Mouse (Mus musculus): Measurements from ENCODE around the gene Slc2a3. TPM values are rescaled to one million over a fixed set of nuclear protein-coding genes. Genes with fewer than 3 reads are reported as not detected.
"Not testable (repeated sequence)": the region's sequence is repeated elsewhere in the genome, so short reads cannot be mapped to it uniquely, and the experiment has no call there.

The Slc2a3 gene
- polyA plus RNA-seq, 1 experiment from 2014 or later = 12.8 TPM

DNA sequence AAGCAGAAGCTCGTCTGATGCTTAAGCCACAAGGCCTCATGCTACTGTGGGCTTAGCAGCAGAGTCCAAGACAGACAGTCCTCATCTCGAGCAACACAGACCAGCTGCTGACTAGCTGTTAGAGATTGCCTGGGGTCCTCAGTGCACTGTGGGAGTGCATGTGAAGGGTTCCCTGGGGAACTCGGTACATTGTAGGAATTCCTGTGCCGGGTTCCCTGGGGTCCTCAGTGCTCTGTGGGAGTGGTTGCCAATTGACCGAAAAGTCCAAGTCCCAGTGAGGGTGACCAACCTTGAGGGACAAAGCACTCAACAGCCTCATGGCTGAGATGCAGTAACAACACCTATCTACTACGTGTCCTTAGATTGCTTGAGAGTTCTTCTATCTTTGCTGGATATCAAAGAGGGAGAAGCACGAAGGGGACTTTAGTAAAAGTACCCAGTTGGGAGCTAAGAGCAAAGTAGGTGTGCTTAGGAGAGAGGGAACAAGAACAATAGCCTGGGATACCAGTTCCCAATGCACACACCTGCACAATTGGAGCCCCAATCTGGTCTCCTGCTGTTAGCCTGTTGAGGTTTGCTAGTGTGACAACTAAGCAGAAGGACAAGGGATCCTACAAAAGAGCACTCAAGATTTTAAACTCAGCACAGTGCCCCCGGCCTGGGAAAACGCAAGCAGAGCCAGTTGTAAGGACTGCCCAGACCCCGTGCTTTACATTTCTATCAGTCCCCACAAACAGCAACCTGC is 56.8 kb downstream of the Slc2a3 start:
- Histone ChIP-seq H3K4me3 (ENCODE audit: low read depth, low read length) (no peak overlapping the region), H3K4me1 (ENCODE audit: control insufficient read depth, insufficient read depth, low read length) (peaks cover 8% of the 10 kb centered on the region; the same call in 1 of the 2 replicates), H3K4me2 (replicated peaks; ENCODE audit: low read depth, low read length) (no peak overlapping the region), H3K27me3 (ENCODE audit: control insufficient read depth, insufficient read depth, low read length) (peaks cover 5% of the 10 kb centered on the region; the same call in 1 of the 2 replicates), H3K27ac (ENCODE audit: low read length) (no peak overlapping the region), H3K9me3 (ENCODE audit: control insufficient read depth, low read depth, low read length) (no peaks in the 10 kb centered on the region), H3K36me3 (ENCODE audit: control insufficient read depth, insufficient read depth, low read length) (no peaks in the 10 kb centered on the region), H3K9ac (replicated peaks; ENCODE audit: low read depth, low read length) (no peak overlapping the region)
- 41% methylated on average over 10 of the region's 10 CpGs for WGBS
- no peak for ATAC-seq (ENCODE audit: insufficient number of reproducible peaks, insufficient read depth, low FRiP score, low read depth)

DNA sequence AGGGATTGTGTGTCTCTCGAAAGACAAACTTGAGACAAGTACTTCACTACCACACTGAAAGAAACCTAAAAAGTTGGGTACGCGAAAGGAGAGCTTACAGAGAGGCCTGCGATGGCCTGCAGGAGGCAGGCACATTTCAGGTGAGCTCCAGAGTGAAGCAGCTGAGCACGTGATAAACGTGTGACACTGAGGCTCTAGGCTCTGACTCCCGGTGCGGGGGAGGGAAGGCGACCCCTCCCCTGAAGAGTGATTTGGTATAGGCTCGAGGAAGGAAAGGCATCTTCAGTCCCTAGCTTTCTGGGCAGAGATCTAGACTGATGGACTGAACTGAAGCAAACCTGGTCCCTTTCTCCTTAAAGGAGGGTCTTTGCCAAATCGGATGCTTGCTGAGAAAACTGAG is 58.1 kb downstream of the Slc2a3 start:
- Histone ChIP-seq H3K9ac (replicated peaks; ENCODE audit: low read depth, low read length) (no peak overlapping the region), H3K27ac (ENCODE audit: low read length) (no peak overlapping the region), H3K9me3 (ENCODE audit: control insufficient read depth, low read depth, low read length) (no peaks in the 10 kb centered on the region), H3K4me2 (replicated peaks; ENCODE audit: low read depth, low read length) (no peak overlapping the region), H3K4me3 (ENCODE audit: low read depth, low read length) (no peak overlapping the region), H3K4me1 (ENCODE audit: control insufficient read depth, insufficient read depth, low read length) (peaks cover 8% of the 10 kb centered on the region; the same call in 1 of the 2 replicates), H3K27me3 (ENCODE audit: control insufficient read depth, insufficient read depth, low read length) (peaks cover 5% of the 10 kb centered on the region; the same call in 1 of the 2 replicates), H3K36me3 (ENCODE audit: control insufficient read depth, insufficient read depth, low read length) (no peaks in the 10 kb centered on the region)
- no peak for ATAC-seq (ENCODE audit: insufficient number of reproducible peaks, insufficient read depth, low FRiP score, low read depth)
- 22% methylated on average over 11 of the region's 11 CpGs for WGBS

DNA sequence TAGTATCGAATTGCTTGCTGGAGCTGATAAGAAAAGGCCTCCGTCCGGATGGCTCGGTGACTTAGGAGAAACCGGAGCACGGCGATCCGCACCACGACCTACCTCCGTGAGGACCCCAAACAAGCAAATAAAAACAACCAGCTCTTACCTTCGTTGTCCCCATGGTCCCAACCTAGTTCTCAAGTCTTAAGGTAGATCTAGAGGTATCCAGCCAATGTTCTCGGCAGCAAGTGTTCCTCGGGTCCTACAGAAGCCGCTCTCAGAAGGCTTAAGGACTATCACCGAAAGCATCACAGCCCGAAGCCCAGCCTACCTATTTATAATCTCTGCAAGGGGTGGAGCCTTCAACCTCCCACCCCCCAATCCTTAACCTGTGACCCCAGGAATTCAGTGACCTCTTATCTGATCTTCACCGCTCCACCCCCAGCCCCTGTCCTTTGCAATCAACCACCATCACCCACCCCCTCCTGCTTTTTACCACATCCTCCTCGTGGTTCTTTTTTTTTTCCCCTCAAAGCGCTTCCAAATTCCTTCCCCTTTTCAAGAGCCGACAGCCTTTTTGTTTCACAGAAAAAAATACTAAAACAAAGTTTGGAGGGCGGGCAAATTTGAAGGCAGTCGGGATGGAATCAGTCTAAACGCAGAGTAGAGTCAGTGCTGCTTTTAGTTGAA is 59.1 kb downstream of the Slc2a3 start:
- under 1% methylated on average over 23 of the region's 23 CpGs for WGBS
- Histone ChIP-seq H3K9me3 (ENCODE audit: control insufficient read depth, low read depth, low read length) (no peaks in the 10 kb centered on the region), H3K27ac (ENCODE audit: low read length) (no peak overlapping the region), H3K4me3 (ENCODE audit: low read depth, low read length) (peak overlapping the region; percentile 44), H3K36me3 (ENCODE audit: control insufficient read depth, insufficient read depth, low read length) (no peaks in the 10 kb centered on the region), H3K4me2 (replicated peaks; ENCODE audit: low read depth, low read length) (peak overlapping the region; percentile 70), H3K9ac (replicated peaks; ENCODE audit: low read depth, low read length) (peak overlapping the region; percentile 21), H3K4me1 (ENCODE audit: control insufficient read depth, insufficient read depth, low read length) (peaks cover 8% of the 10 kb centered on the region; the same call in 1 of the 2 replicates), H3K27me3 (ENCODE audit: control insufficient read depth, insufficient read depth, low read length) (peaks cover 5% of the 10 kb centered on the region; the same call in 1 of the 2 replicates)
- ATAC-seq (ENCODE audit: insufficient number of reproducible peaks, insufficient read depth, low FRiP score, low read depth) = no peak

DNA sequence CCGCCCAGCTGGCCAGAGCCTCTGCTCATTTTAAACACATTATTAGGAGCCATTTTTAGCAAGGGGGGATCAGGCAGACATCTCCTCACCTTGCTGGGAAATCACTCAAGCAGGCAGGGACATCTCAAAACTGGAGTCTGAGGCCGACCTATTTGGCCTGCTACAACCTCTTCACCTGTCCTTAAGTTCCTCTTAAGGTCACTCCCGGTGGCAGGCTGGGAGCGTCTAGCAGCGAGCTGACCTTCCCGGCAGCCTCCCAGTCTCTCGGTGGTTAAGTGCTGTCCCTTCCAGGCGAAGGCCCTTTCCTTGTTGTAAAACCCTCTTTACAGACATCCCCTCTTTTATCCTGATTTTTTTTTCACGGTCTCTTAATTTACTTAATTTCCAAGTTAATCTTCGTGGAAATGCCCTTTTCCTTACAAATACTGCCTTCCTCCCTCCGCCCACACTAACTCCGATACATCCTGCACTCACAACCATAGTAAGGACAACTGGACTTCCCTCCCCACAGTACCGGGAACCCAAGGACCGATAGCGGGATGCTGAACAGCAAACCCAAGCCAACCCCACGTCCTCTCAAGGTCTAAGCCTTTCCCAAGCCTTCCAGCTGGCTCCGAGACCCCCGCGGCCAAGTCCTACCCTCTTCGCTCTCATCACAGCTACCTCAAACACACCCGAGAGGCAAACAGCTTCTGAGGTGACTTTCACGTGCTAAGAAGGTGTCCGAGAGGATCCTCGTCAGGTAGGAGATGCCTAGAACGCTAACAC is 59.8 kb downstream of the Slc2a3 start:
- no peaks in the 10 kb centered on the region for H3K9me3 ChIP-seq (ENCODE audit: control insufficient read depth, low read depth, low read length)
- H3K4me2 ChIP-seq (replicated peaks; ENCODE audit: low read depth, low read length) = peak overlapping the region; percentile 70
- 6% methylated on average over 25 of the region's 25 CpGs for WGBS
- H3K4me1 ChIP-seq (ENCODE audit: control insufficient read depth, insufficient read depth, low read length) = peaks cover 8% of the 10 kb centered on the region; the same call in 1 of the 2 replicates
- no peak overlapping the region for H3K27ac ChIP-seq (ENCODE audit: low read length)
- H3K4me3 ChIP-seq (ENCODE audit: low read depth, low read length) = peak overlapping the region; percentile 44
- no peak overlapping the region; the same call in 1 of the 2 replicates for H3K9ac ChIP-seq (replicated peaks; ENCODE audit: low read depth, low read length)
- no peaks in the 10 kb centered on the region for H3K36me3 ChIP-seq (ENCODE audit: control insufficient read depth, insufficient read depth, low read length)
- peaks cover 5% of the 10 kb centered on the region; the same call in 1 of the 2 replicates for H3K27me3 ChIP-seq (ENCODE audit: control insufficient read depth, insufficient read depth, low read length)
- ATAC-seq (ENCODE audit: insufficient number of reproducible peaks, insufficient read depth, low FRiP score, low read depth) = no peak

DNA sequence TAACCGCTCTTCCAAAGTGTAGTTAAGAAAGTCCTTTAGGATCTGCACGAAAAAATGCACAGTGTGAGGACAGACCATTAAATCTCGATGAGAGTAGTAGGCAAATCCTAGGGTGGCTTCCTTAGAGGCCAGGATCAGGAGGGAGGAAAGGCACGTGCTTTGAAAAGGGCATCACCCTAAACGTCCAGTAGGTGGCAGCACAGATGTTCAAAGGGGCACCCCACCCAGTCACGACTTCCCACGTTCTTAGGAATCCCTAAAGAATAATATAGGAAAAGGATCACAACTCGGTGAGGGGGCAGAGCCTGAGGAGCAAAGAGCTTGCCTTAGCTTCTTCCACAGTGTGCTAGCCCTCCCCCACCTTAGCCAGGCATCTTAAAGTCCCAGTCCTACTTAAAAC is 61.5 kb downstream of the Slc2a3 start:
- no peak overlapping the region for H3K4me3 ChIP-seq (ENCODE audit: low read depth, low read length)
- H3K9me3 ChIP-seq (ENCODE audit: control insufficient read depth, low read depth, low read length) = no peaks in the 10 kb centered on the region
- no peak overlapping the region; the same call in 1 of the 2 replicates for H3K4me2 ChIP-seq (replicated peaks; ENCODE audit: low read depth, low read length)
- H3K9ac ChIP-seq (replicated peaks; ENCODE audit: low read depth, low read length) = no peak overlapping the region
- H3K4me1 ChIP-seq (ENCODE audit: control insufficient read depth, insufficient read depth, low read length) = peaks cover 8% of the 10 kb centered on the region; the same call in 1 of the 2 replicates
- H3K36me3 ChIP-seq (ENCODE audit: control insufficient read depth, insufficient read depth, low read length) = no peaks in the 10 kb centered on the region
- 13% methylated on average over 8 of the region's 8 CpGs for whole genome bisulfite sequencing
- ATAC-seq (ENCODE audit: insufficient number of reproducible peaks, insufficient read depth, low FRiP score, low read depth) = peak; percentile 50; the same call in 1 of the 2 replicates
- peaks cover 5% of the 10 kb centered on the region; the same call in 1 of the 2 replicates for H3K27me3 ChIP-seq (ENCODE audit: control insufficient read depth, insufficient read depth, low read length)
- no peak overlapping the region for H3K27ac ChIP-seq (ENCODE audit: low read length)

DNA sequence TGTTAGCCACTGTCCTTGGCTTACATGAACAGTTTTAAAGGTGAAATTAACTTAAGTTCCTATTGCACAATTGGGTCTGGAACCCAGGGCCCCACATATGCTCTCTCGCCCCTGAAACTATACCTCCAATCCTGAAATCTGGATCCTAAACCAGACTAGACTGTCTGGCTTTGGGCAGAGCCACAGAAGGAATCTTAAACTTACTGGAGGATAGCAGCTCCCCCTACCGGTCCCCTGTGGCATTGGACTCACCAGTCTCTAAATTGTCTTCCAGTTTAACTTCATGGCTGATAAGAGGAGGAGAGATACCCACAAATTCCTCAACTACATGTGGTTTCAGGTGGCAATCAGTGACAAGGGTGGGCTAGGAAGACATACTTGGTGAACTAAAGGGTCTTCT is 81.5 kb downstream of the Slc2a3 start:
- Histone ChIP-seq H3K4me3 (ENCODE audit: low read depth, low read length) (no peak overlapping the region), H3K27me3 (ENCODE audit: control insufficient read depth, insufficient read depth, low read length) (no peaks in the 10 kb centered on the region), H3K36me3 (ENCODE audit: control insufficient read depth, insufficient read depth, low read length) (no peaks in the 10 kb centered on the region), H3K9ac (replicated peaks; ENCODE audit: low read depth, low read length) (no peak overlapping the region), H3K9me3 (ENCODE audit: control insufficient read depth, low read depth, low read length) (no peaks in the 10 kb centered on the region), H3K4me1 (ENCODE audit: control insufficient read depth, insufficient read depth, low read length) (no peaks in the 10 kb centered on the region), H3K4me2 (replicated peaks; ENCODE audit: low read depth, low read length) (no peak overlapping the region), H3K27ac (ENCODE audit: low read length) (no peak overlapping the region)
- no peak for ATAC-seq (ENCODE audit: insufficient number of reproducible peaks, insufficient read depth, low FRiP score, low read depth)
- 41% methylated on average over 2 of the region's 2 CpGs for WGBS

DNA sequence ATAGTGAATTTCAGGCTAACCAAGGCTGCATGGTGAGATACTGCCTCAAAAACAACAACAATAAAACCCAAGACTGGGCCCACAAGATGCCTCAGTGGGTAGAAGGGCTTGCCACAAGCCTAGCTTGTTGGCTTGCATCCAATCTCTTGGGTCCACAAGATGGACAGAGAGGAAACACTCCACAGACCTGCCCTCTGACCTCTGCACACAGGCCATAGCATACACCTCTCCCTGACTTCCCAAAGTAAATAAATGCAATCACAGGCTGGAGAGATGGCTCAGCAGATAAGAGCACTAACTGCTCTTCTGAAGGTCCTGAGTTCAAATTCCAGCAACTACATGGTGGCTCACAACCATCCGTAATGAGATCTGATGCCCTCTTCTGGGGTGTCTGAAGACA is 83.2 kb downstream of the Slc2a3 start:
- not testable (repeated sequence) for H3K4me1 ChIP-seq (ENCODE audit: control insufficient read depth, insufficient read depth, low read length); H3K36me3 ChIP-seq (ENCODE audit: control insufficient read depth, insufficient read depth, low read length); H3K9ac ChIP-seq (replicated peaks; ENCODE audit: low read depth, low read length); H3K27ac ChIP-seq (ENCODE audit: low read length); H3K4me2 ChIP-seq (replicated peaks; ENCODE audit: low read depth, low read length); H3K9me3 ChIP-seq (ENCODE audit: control insufficient read depth, low read depth, low read length); H3K27me3 ChIP-seq (ENCODE audit: control insufficient read depth, insufficient read depth, low read length); ATAC-seq (ENCODE audit: insufficient number of reproducible peaks, insufficient read depth, low FRiP score, low read depth); H3K4me3 ChIP-seq (ENCODE audit: low read depth, low read length)
- 92% methylated on average over 1 of the region's 1 CpGs for WGBS

DNA sequence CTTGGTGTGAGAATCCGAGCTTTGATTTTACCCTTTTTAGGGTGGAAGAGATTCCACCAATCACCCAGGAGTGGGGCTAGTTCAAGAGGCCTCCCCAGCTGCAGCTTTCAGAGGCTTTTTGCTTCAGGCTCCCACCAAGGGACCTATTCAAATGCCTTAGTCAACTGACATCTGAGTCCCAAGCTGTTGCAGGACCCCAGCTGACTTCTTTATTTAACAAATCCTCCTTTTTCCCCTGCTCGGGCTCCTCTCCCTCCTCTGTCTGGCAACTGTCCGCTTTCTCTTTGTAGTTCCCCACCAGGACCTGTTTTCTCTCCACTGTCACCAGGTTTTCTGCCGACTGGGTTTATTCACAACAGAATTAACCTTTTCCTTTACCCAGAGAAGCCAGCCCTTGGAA is 85.6 kb downstream of the Slc2a3 start:
- H3K9ac ChIP-seq (replicated peaks; ENCODE audit: low read depth, low read length) = no peak overlapping the region
- no peaks in the 10 kb centered on the region for H3K27me3 ChIP-seq (ENCODE audit: control insufficient read depth, insufficient read depth, low read length)
- WGBS = 7% methylated on average over 4 of the region's 4 CpGs
- no peak overlapping the region for H3K4me3 ChIP-seq (ENCODE audit: low read depth, low read length)
- no peaks in the 10 kb centered on the region for H3K9me3 ChIP-seq (ENCODE audit: control insufficient read depth, low read depth, low read length)
- H3K27ac ChIP-seq (ENCODE audit: low read length) = no peak overlapping the region
- H3K4me1 ChIP-seq (ENCODE audit: control insufficient read depth, insufficient read depth, low read length) = 0 out of 2 replicates have a peak, but pooled peaks cover 3% of the 10 kb centered on the region
- no peak overlapping the region for H3K4me2 ChIP-seq (replicated peaks; ENCODE audit: low read depth, low read length)
- H3K36me3 ChIP-seq (ENCODE audit: control insufficient read depth, insufficient read depth, low read length) = no peaks in the 10 kb centered on the region
- no peak for ATAC-seq (ENCODE audit: insufficient number of reproducible peaks, insufficient read depth, low FRiP score, low read depth)

All from stomach, embryonic 14.5 days (tissue).